Comparison of ENCODE assay signal across 8 mouse cellular contexts in the genomic region with DNA sequence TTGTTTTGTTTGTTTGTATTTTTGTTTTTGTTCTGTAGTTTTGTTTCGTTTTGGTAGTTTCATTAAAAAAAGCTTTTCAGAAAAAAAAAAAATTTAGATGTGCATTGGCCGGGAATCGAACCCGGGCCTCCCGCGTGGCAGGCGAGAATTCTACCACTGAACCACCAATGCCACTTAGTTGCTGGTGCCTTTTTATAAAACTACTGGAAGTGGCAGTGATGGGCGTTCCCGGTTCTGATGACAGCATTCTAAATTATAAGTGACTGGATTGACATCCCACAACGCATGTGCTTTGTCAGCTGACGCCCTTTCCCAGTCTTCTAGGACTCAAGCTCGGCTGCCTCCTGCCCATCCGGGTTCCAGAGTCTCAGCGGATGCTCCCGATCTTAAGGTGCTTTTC. TPM values are rescaled to one million over a fixed set of nuclear protein-coding genes. Genes with fewer than 3 reads are reported as not detected.
DNase-seq lines count a peak whose midpoint lies in the region; ATAC-seq and TF ChIP-seq lines count a peak whose summit lies in the region.

No protein-coding gene starts in this region.

- no peak overlapping the region for H3K9ac ChIP-seq in limb, embryonic 12.5 days (replicated peaks)
- 0 out of 2 replicates have a peak overlapping the region, but pooled peaks have one; percentile 64 for H3K9ac ChIP-seq in midbrain, embryonic 13.5 days (replicated peaks)

- no peak for ATAC-seq in limb, embryonic 12.5 days (ENCODE audit: insufficient number of reproducible peaks, insufficient read depth, low FRiP score, low TSS enrichment, low read depth)
- peak; percentile 49; the same call in 1 of the 2 replicates for ATAC-seq in midbrain, embryonic 13.5 days
- no peak for ATAC-seq in megakaryocyte-erythroid progenitor cell, adult 5-6 weeks (replicated peaks; ENCODE audit: low FRiP score, low TSS enrichment, poor library complexity, severe bottlenecking)

- DNase-seq in layer of hippocampus, postnatal 10 days (ENCODE audit: low spot score in 2 of 2), result peak; percentile 65 to 68
- DNase-seq in layer of hippocampus, adult 9-10 months (ENCODE audit: low spot score), result no peak
- peak; percentile 39 for DNase-seq in WW6 (ENCODE audit: low read depth, low spot score)
- DNase-seq in heart, postnatal 14 days, result peak; percentile 48 to 73

- intact Hi-C loops in heart, postnatal 14 days (cut with DNase I), result loop anchor here (5.0 kb wide), 2 partner anchors 37 to 83 kb away; no protein-coding TSS in a partner anchor

- TF ChIP-seq POLR2A in embryonic fibroblast, embryonic 13.5 days (IDR thresholded peaks at IDR 0.05; ENCODE audit: low read depth, low read length), result no peak

- peaks cover 6% of the 10 kb centered on the region for H3K9me3 ChIP-seq in limb, embryonic 12.5 days
- peaks cover 6% of the 10 kb centered on the region; the same call in 1 of the 2 replicates for H3K9me3 ChIP-seq in midbrain, embryonic 13.5 days

- peak overlapping the region; percentile 69 for H3K4me3 ChIP-seq in embryonic fibroblast, embryonic 13.5 days (ENCODE audit: insufficient read depth, low read length)
- H3K4me3 ChIP-seq in limb, embryonic 12.5 days (replicated peaks), result peak overlapping the region; percentile 47
- H3K4me3 ChIP-seq in midbrain, embryonic 13.5 days (replicated peaks), result peak overlapping the region; percentile 48

- no peak for TF ChIP-seq CTCF in embryonic fibroblast, embryonic 13.5 days (IDR thresholded peaks at IDR 0.05; ENCODE audit: borderline replicate concordance, insufficient read depth, low read length)

- H3K4me2 ChIP-seq in limb, embryonic 12.5 days, result peak overlapping the region; percentile 80
- peak overlapping the region; percentile 78 for H3K4me2 ChIP-seq in midbrain, embryonic 13.5 days (replicated peaks)

- H3K27me3 ChIP-seq in limb, embryonic 12.5 days, result no peaks in the 10 kb centered on the region
- no peaks in the 10 kb centered on the region for H3K27me3 ChIP-seq in midbrain, embryonic 13.5 days

- WGBS in limb, embryonic 12.5 days, result 11% methylated on average over 15 of the region's 15 CpGs
- 9% methylated on average over 15 of the region's 15 CpGs for WGBS in midbrain, embryonic 13.5 days

- no peak overlapping the region for H3K27ac ChIP-seq in embryonic fibroblast, embryonic 13.5 days (ENCODE audit: insufficient read depth, low read length)
- H3K27ac ChIP-seq in limb, embryonic 12.5 days, result no peak overlapping the region
- H3K27ac ChIP-seq in midbrain, embryonic 13.5 days, result peak overlapping the region; percentile 82; the same call in 1 of the 2 replicates

- H3K36me3 ChIP-seq in limb, embryonic 12.5 days, result no peaks in the 10 kb centered on the region
- H3K36me3 ChIP-seq in midbrain, embryonic 13.5 days, result peaks cover 5% of the 10 kb centered on the region; the same call in 1 of the 2 replicates

- H3K4me1 ChIP-seq in embryonic fibroblast, embryonic 13.5 days (ENCODE audit: control insufficient read depth, insufficient read depth, low read length), result 0 out of 2 replicates have a peak, but pooled peaks cover 2% of the 10 kb centered on the region
- H3K4me1 ChIP-seq in limb, embryonic 12.5 days (replicated peaks), result peaks cover 9% of the 10 kb centered on the region
- H3K4me1 ChIP-seq in midbrain, embryonic 13.5 days (replicated peaks), result peaks cover 31% of the 10 kb centered on the region

RNA-seq across cellular contexts. Expression of a gene that starts 55.0 kb away (rescaled TPM):
- total RNA-seq in layer of hippocampus, postnatal 10 days (2021), result not detected
- polyA plus RNA-seq in embryonic fibroblast, embryonic 13.5 days (2011; ENCODE audit: insufficient read length, low read depth, missing spikeins), result not detected in 2 replicates
- total RNA-seq in heart, postnatal 14 days (2021), result not detected
- 0.35 and 0.88 TPM in 2 replicates for polyA plus RNA-seq in limb, embryonic 12.5 days (2016; fragmentation: Nextera tagmentation; extraction: Ambion mirVana)
- polyA plus RNA-seq in midbrain, embryonic 13.5 days (2015; fragmentation: Nextera tagmentation; extraction: Ambion mirVana), result 3.8 and 4.3 TPM in 2 replicates
- not detected in 2 replicates for total RNA-seq in megakaryocyte-erythroid progenitor cell, adult 5-6 weeks (2014; fragmentation: Nextera tagmentation)
- 0.47 and 1.1 TPM in 2 replicates for total RNA-seq in megakaryocyte-erythroid progenitor cell, adult 5-6 weeks (2017)
